8 mouse cellular contexts compared by ENCODE assay signal in genomic region chr2:12418534-12419261, GRCm38 (mm10). TPM values are rescaled to one million over a fixed set of nuclear protein-coding genes. Genes with fewer than 3 reads are reported as not detected.
DNase-seq lines count a peak whose midpoint lies in the region; ATAC-seq and TF ChIP-seq lines count a peak whose summit lies in the region.

No protein-coding gene starts in this region.

- under 1% methylated on average over 40 of the region's 40 CpGs for WGBS in heart, embryonic 10.5 days
- WGBS in forebrain, postnatal 0 days: 1% methylated on average over 40 of the region's 40 CpGs
- 1% methylated on average over 40 of the region's 40 CpGs for WGBS in limb, embryonic 12.5 days
- under 1% methylated on average over 40 of the region's 40 CpGs for WGBS in midbrain, postnatal 0 days

- intact Hi-C loops in heart, postnatal 36 days (cut with DNase I): loop anchor here (5.0 kb wide), 1 partner anchor 641 kb away; the partner anchor contains the start of genes Ankrd16 and Fbh1

- peak overlapping the region; percentile 89 for H3K4me3 ChIP-seq in heart, embryonic 10.5 days
- peak overlapping the region; percentile 89 for H3K4me3 ChIP-seq in forebrain, postnatal 0 days (ENCODE audit: low read depth, low read length)
- peak overlapping the region; percentile 69 for H3K4me3 ChIP-seq in limb, embryonic 12.5 days (replicated peaks)
- peak overlapping the region; percentile 83 for H3K4me3 ChIP-seq in midbrain, postnatal 0 days (ENCODE audit: low read depth, low read length)

- peak; percentile 71 for ATAC-seq in forebrain, postnatal 0 days
- peak; percentile 76 for ATAC-seq in limb, embryonic 12.5 days (ENCODE audit: insufficient number of reproducible peaks, insufficient read depth, low FRiP score, low TSS enrichment, low read depth)
- ATAC-seq in midbrain, postnatal 0 days (ENCODE audit: low FRiP score): peak; percentile 70

- H3K4me2 ChIP-seq in forebrain, postnatal 0 days (ENCODE audit: low read depth): peak overlapping the region; percentile 92
- H3K4me2 ChIP-seq in limb, embryonic 12.5 days: peak overlapping the region; percentile 73
- H3K4me2 ChIP-seq in midbrain, postnatal 0 days (ENCODE audit: low read depth, low read length, poor library complexity, severe bottlenecking): peak overlapping the region; percentile 92

- no peaks in the 10 kb centered on the region for H3K27me3 ChIP-seq in heart, embryonic 10.5 days (ENCODE audit: insufficient read depth, poor library complexity, severe bottlenecking)
- H3K27me3 ChIP-seq in forebrain, postnatal 0 days (ENCODE audit: insufficient read depth, low read length): no peaks in the 10 kb centered on the region
- H3K27me3 ChIP-seq in limb, embryonic 12.5 days: no peaks in the 10 kb centered on the region
- no peaks in the 10 kb centered on the region for H3K27me3 ChIP-seq in midbrain, postnatal 0 days (ENCODE audit: insufficient read depth, low read length)

- peaks cover 12% of the 10 kb centered on the region for H3K4me1 ChIP-seq in heart, embryonic 10.5 days
- H3K4me1 ChIP-seq in forebrain, postnatal 0 days (ENCODE audit: insufficient read depth): peaks cover 10% of the 10 kb centered on the region
- H3K4me1 ChIP-seq in limb, embryonic 12.5 days (replicated peaks): peaks cover 9% of the 10 kb centered on the region
- peaks cover 6% of the 10 kb centered on the region; the same call in 1 of the 2 replicates for H3K4me1 ChIP-seq in midbrain, postnatal 0 days (ENCODE audit: insufficient read depth, low read length)

- H3K36me3 ChIP-seq in heart, embryonic 10.5 days: no peaks in the 10 kb centered on the region
- H3K36me3 ChIP-seq in forebrain, postnatal 0 days (ENCODE audit: insufficient read depth): no peaks in the 10 kb centered on the region
- H3K36me3 ChIP-seq in limb, embryonic 12.5 days: no peaks in the 10 kb centered on the region
- no peaks in the 10 kb centered on the region for H3K36me3 ChIP-seq in midbrain, postnatal 0 days (ENCODE audit: insufficient read depth, low read length)

- no peak for DNase-seq in heart, embryonic 10.5 days (ENCODE audit: low spot score)
- DNase-seq in heart, postnatal 36 days: no peak
- peak; percentile 60 for DNase-seq in A20 (ENCODE audit: low read depth, low spot score)
- peak; percentile 22 for DNase-seq in brain, adult 2 months (ENCODE audit: low read depth, low spot score)
- DNase-seq in forebrain, postnatal 0 days: peak; percentile 34
- DNase-seq in midbrain, postnatal 0 days (ENCODE audit: low spot score): peak; percentile 12
- peak; percentile 47 to 49 for DNase-seq in thymus, postnatal 36 days

- no peaks in the 10 kb centered on the region for H3K9me3 ChIP-seq in heart, embryonic 10.5 days
- no peaks in the 10 kb centered on the region for H3K9me3 ChIP-seq in forebrain, postnatal 0 days (ENCODE audit: low read length)
- H3K9me3 ChIP-seq in limb, embryonic 12.5 days: no peaks in the 10 kb centered on the region
- H3K9me3 ChIP-seq in midbrain, postnatal 0 days (ENCODE audit: low read length): no peaks in the 10 kb centered on the region

- H3K9ac ChIP-seq in forebrain, postnatal 0 days: peak overlapping the region; percentile 76
- H3K9ac ChIP-seq in limb, embryonic 12.5 days (replicated peaks): peak overlapping the region; percentile 74
- H3K9ac ChIP-seq in midbrain, postnatal 0 days (replicated peaks; ENCODE audit: low read length, poor library complexity, severe bottlenecking): peak overlapping the region; percentile 79

- H3K27ac ChIP-seq in heart, embryonic 10.5 days: peak overlapping the region; percentile 84
- peak overlapping the region; percentile 57 for H3K27ac ChIP-seq in forebrain, postnatal 0 days (ENCODE audit: low read depth, low read length)
- peak overlapping the region; percentile 45; the same call in 1 of the 2 replicates for H3K27ac ChIP-seq in limb, embryonic 12.5 days
- H3K27ac ChIP-seq in midbrain, postnatal 0 days (ENCODE audit: low read depth, low read length): peak overlapping the region; percentile 71

- TF ChIP-seq CTCF in forebrain, postnatal 0 days (IDR thresholded peaks at IDR 0.05; ENCODE audit: low read depth): no peak
- no peak for TF ChIP-seq CTCF in midbrain, postnatal 0 days (IDR thresholded peaks at IDR 0.05)

RNA-seq across cellular contexts. Expression of gene Mindy3, which starts 0.6 kb away (rescaled TPM):
- polyA plus RNA-seq in heart, embryonic 10.5 days (2016; fragmentation: Nextera tagmentation; extraction: Ambion mirVana): 31.0 and 32.4 TPM in 2 replicates
- 10 to 100 TPM; 14.4 to 18.9 TPM for total RNA-seq in heart, postnatal 36 days (2021)
- 53.9 and 60.4 TPM in 2 replicates for total RNA-seq in forebrain, postnatal 0 days (2014; rRNA removed)
- 45.6 and 48.4 TPM in 2 replicates for polyA plus RNA-seq in forebrain, postnatal 0 days (2015; fragmentation: Nextera tagmentation; extraction: Ambion mirVana)
- 24.1 and 26.2 TPM in 2 replicates for polyA plus RNA-seq in limb, embryonic 12.5 days (2016; fragmentation: Nextera tagmentation; extraction: Ambion mirVana)
- 44.1 and 72.3 TPM in 2 replicates for total RNA-seq in midbrain, postnatal 0 days (2014; rRNA removed)
- polyA plus RNA-seq in midbrain, postnatal 0 days (2015; fragmentation: Nextera tagmentation; extraction: Ambion mirVana): 50.1 and 50.8 TPM in 2 replicates

Comparison
In these comparisons a context has a peak if more than half of its experiments do, and no peak if none do; other contexts are left out.
1. DNase-seq: peak in A20 (single experiment), brain, adult 2 months (single experiment), forebrain, postnatal 0 days (single experiment), midbrain, postnatal 0 days (single experiment) and thymus, postnatal 36 days (2 of 2); none in heart, embryonic 10.5 days (single experiment) and heart, postnatal 36 days (0 of 2).
2. Peak in every context shown above with its lines, with median percentiles within 50 percentile points of each other: H3K27ac ChIP-seq, H3K4me3 ChIP-seq, ATAC-seq, H3K4me2 ChIP-seq and H3K9ac ChIP-seq.